Mouse (Mus musculus): Measurements from ENCODE around the gene Gm28230.

Gm28230 gene

GRCm38 (mm10) chr2:74761941-74762340 lies 35.4 kb downstream of the Gm28230 start:
- in situ Hi-C loops (cut with MboI, MseI), result no loop called here

DNA sequence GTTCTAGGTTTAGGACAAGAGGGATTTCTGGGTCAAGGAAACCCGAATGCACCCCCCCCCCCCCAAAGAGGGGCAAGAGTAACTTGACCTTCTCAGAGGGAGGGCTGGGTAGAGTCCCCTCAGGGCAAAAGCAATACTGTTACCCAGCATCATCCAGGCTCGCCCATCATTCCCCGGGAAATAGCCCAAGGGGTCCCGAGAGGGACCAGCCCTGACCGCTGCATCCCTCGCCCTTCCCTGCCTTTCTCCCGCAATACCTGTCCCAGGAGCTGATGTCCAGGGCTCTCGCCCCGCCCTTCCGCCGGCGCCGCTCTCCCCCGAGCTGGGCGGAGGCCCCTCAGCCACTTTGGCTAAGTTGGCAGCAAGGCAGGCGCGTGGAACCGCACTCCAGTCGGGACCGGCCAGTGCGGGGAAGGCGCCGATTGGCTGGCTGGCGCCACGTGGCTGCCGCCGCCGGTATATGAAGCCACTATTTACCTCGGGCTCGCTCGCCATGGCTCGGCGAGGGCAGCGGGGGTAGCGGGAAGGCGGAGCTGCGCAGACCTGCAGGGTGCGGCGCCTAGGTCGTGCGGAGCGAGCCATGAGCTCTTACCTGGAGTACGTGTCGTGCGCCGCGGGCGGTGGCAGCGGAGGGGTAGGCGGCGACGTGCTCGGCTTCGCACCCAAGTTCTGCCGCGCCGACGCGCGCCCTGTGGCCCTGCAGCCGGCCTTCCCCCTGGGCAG lies 36.2 kb downstream of the Gm28230 start, which contains the start of gene Hoxd1:
Gene Hoxd1 (plus strand): TSS at position 459 of the 723 bp plus-strand sequence.
- in situ Hi-C loops (cut with MboI, MseI), result no loop called here

GRCm38 (mm10) chr2:74763245-74763735 lies 36.8 kb downstream of the Gm28230 start:
- in situ Hi-C loops (cut with MboI, MseI), result no loop called here

GRCm38 (mm10) chr2:74763976-74764375 lies 37.4 kb downstream of the Gm28230 start:
- in situ Hi-C loops (cut with MboI, MseI), result no loop called here

- in situ Hi-C loops (cut with MboI, MseI), result no loop called here
Observed at GRCm38 (mm10) chr2:74774359-74774758, 47.8 kb downstream of the Gm28230 start.

DNA sequence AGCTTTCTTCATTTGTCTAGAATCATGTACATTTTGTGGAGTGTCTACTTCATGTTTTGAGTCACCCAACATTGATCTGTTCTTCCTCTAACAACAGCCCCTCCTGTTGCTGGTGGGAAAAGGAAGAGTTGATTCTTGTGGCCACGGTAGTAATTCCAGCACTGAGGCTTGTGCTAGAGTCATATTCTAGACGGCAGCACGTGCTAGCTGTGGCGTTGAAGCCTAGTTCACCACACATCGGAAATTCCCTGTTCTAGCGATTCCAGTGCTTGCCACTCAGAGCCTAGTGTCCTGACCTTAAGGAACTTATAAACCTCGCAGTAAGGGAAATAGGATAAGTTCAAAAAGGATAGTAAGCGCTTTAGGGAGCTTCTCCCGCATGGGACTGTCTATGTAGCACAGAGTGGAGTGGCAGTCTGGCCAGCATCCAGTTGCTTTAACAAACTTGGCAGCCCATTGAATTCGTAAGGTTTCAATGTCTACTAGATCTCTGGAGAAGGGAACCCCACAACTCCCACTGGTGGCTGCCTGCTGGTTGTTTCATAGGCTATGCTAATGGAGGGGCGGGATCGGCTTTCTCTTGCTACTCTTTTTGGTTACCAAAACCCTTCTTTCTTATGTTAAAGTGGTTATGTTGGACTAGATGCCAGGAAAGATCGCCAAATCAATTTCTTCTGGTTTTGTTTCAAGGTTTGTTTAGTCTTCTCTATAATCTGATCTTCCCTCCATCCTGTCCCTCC lies 51.2 kb downstream of the Gm28230 start:
- in situ Hi-C loops (cut with MboI, MseI), result no loop called here

- in situ Hi-C loops (cut with MboI, MseI), result no loop called here
Observed at GRCm38 (mm10) chr2:74781386-74781785, 54.9 kb downstream of the Gm28230 start.

GRCm38 (mm10) chr2:74795531-74795930 lies 69.0 kb downstream of the Gm28230 start:
- in situ Hi-C loops (cut with MboI, MseI), result no loop called here

Data from T-helper 2 cell (primary cell).